Mouse (Mus musculus): ENCODE results near the gene Aldh1a1. TPM values are rescaled to one million over a fixed set of nuclear protein-coding genes. Genes with fewer than 3 reads are reported as not detected.
"Not testable (repeated sequence)": the region's sequence is repeated elsewhere in the genome, so short reads cannot be mapped to it uniquely, and the experiment has no call there.

The Aldh1a1 gene
- polyA plus RNA-seq, 1 experiment from 2014 or later: 2.3 TPM

- Histone ChIP-seq H3K27me3 (replicated peaks) (no peaks in the 10 kb centered on the region), H3K4me1 (replicated peaks) (no peaks in the 10 kb centered on the region), H3K27ac (ENCODE audit: poor library complexity, severe bottlenecking) (no peak overlapping the region), H3K36me3 (no peaks in the 10 kb centered on the region), H3K4me2 (no peak overlapping the region), H3K9ac (no peak overlapping the region), H3K4me3 (no peak overlapping the region), H3K9me3 (replicated peaks) (no peaks in the 10 kb centered on the region)
- 65% methylated on average over 3 of the region's 3 CpGs for WGBS
- no peak for ATAC-seq (ENCODE audit: insufficient number of reproducible peaks, low FRiP score)
Observed at GRCm38 (mm10) chr19:20601739-20602138, 109.2 kb downstream of the Aldh1a1 start.

- Histone ChIP-seq H3K4me2 (no peak overlapping the region), H3K9me3 (replicated peaks) (no peaks in the 10 kb centered on the region), H3K27me3 (replicated peaks) (no peaks in the 10 kb centered on the region), H3K9ac (no peak overlapping the region), H3K36me3 (no peaks in the 10 kb centered on the region), H3K4me3 (no peak overlapping the region), H3K4me1 (replicated peaks) (no peaks in the 10 kb centered on the region), H3K27ac (ENCODE audit: poor library complexity, severe bottlenecking) (no peak overlapping the region)
- no peak for ATAC-seq (ENCODE audit: insufficient number of reproducible peaks, low FRiP score)
- WGBS: 67% methylated on average over 1 of the region's 1 CpGs
Observed at GRCm38 (mm10) chr19:20603212-20603611, 110.7 kb downstream of the Aldh1a1 start.

- 83% methylated on average over 2 of the region's 2 CpGs for WGBS
- no peak overlapping the region for H3K9ac ChIP-seq
- no peaks in the 10 kb centered on the region for H3K36me3 ChIP-seq
- no peak overlapping the region for H3K27ac ChIP-seq (ENCODE audit: poor library complexity, severe bottlenecking)
- H3K27me3 ChIP-seq (replicated peaks): no peaks in the 10 kb centered on the region
- no peaks in the 10 kb centered on the region for H3K4me1 ChIP-seq (replicated peaks)
- H3K4me2 ChIP-seq: no peak overlapping the region
- no peaks in the 10 kb centered on the region for H3K9me3 ChIP-seq (replicated peaks)
- no peak for ATAC-seq (ENCODE audit: insufficient number of reproducible peaks, low FRiP score)
- no peak overlapping the region for H3K4me3 ChIP-seq
Observed at GRCm38 (mm10) chr19:20603866-20604265, 111.4 kb downstream of the Aldh1a1 start.

- H3K36me3 ChIP-seq: no peaks in the 10 kb centered on the region
- no peak overlapping the region for H3K27ac ChIP-seq (ENCODE audit: poor library complexity, severe bottlenecking)
- no peaks in the 10 kb centered on the region for H3K9me3 ChIP-seq (replicated peaks)
- no peak overlapping the region for H3K4me3 ChIP-seq
- ATAC-seq (ENCODE audit: insufficient number of reproducible peaks, low FRiP score): no peak
- H3K4me2 ChIP-seq: no peak overlapping the region
- H3K9ac ChIP-seq: no peak overlapping the region
- WGBS: 34% methylated on average over 3 of the region's 3 CpGs
- H3K4me1 ChIP-seq (replicated peaks): no peaks in the 10 kb centered on the region
- H3K27me3 ChIP-seq (replicated peaks): no peaks in the 10 kb centered on the region
Observed at GRCm38 (mm10) chr19:20614252-20614930, 121.9 kb downstream of the Aldh1a1 start.

- Histone ChIP-seq H3K27ac (ENCODE audit: poor library complexity, severe bottlenecking) (no peak overlapping the region), H3K36me3 (no peaks in the 10 kb centered on the region), H3K4me2 (no peak overlapping the region), H3K9me3 (replicated peaks) (no peaks in the 10 kb centered on the region), H3K4me3 (no peak overlapping the region), H3K27me3 (replicated peaks) (no peaks in the 10 kb centered on the region), H3K9ac (no peak overlapping the region), H3K4me1 (replicated peaks) (no peaks in the 10 kb centered on the region)
- no peak for ATAC-seq (ENCODE audit: insufficient number of reproducible peaks, low FRiP score)
- 72% methylated on average over 2 of the region's 2 CpGs for WGBS
Observed at GRCm38 (mm10) chr19:20622434-20622833, 129.9 kb downstream of the Aldh1a1 start.

- WGBS: 65% methylated on average over 10 of the region's 10 CpGs
- H3K36me3 ChIP-seq: no peaks in the 10 kb centered on the region
- no peaks in the 10 kb centered on the region for H3K9me3 ChIP-seq (replicated peaks)
Observed at GRCm38 (mm10) chr19:20623416-20623815, 130.9 kb downstream of the Aldh1a1 start.

GRCm38 (mm10) chr19:20631020-20631419 lies 138.5 kb downstream of the Aldh1a1 start:
- no peaks in the 10 kb centered on the region for H3K9me3 ChIP-seq (replicated peaks)
- H3K9ac ChIP-seq: no peak overlapping the region
- no peak for ATAC-seq (ENCODE audit: insufficient number of reproducible peaks, low FRiP score)
- H3K27ac ChIP-seq (ENCODE audit: poor library complexity, severe bottlenecking): no peak overlapping the region
- no peaks in the 10 kb centered on the region for H3K4me1 ChIP-seq (replicated peaks)
- no peaks in the 10 kb centered on the region for H3K36me3 ChIP-seq
- H3K27me3 ChIP-seq (replicated peaks): no peaks in the 10 kb centered on the region
- WGBS: 78% methylated on average over 1 of the region's 1 CpGs
- H3K4me3 ChIP-seq: no peak overlapping the region
- H3K4me2 ChIP-seq: no peak overlapping the region

More at GRCm38 (mm10) chr19:20623416-20623815, 130.9 kb downstream of the Aldh1a1 start:
- H3K4me1 ChIP-seq (replicated peaks): no peaks in the 10 kb centered on the region
- H3K4me2 ChIP-seq: no peak overlapping the region
- no peaks in the 10 kb centered on the region for H3K27me3 ChIP-seq (replicated peaks)
- H3K27ac ChIP-seq (ENCODE audit: poor library complexity, severe bottlenecking): no peak overlapping the region
- no peak for ATAC-seq (ENCODE audit: insufficient number of reproducible peaks, low FRiP score)
- no peak overlapping the region for H3K4me3 ChIP-seq
- no peak overlapping the region for H3K9ac ChIP-seq

- H3K4me3 ChIP-seq: no peak overlapping the region
- ATAC-seq (ENCODE audit: insufficient number of reproducible peaks, low FRiP score): no peak
- H3K9me3 ChIP-seq (replicated peaks): no peaks in the 10 kb centered on the region
- no peak overlapping the region for H3K27ac ChIP-seq (ENCODE audit: poor library complexity, severe bottlenecking)
- no peak overlapping the region for H3K4me2 ChIP-seq
- H3K27me3 ChIP-seq (replicated peaks): no peaks in the 10 kb centered on the region
- WGBS: 60% methylated on average over 12 of the region's 12 CpGs
- H3K36me3 ChIP-seq: no peaks in the 10 kb centered on the region
- H3K9ac ChIP-seq: no peak overlapping the region
- no peaks in the 10 kb centered on the region for H3K4me1 ChIP-seq (replicated peaks)
Observed at GRCm38 (mm10) chr19:20633876-20634691, 141.6 kb downstream of the Aldh1a1 start.

- Histone ChIP-seq H3K4me3 (no peak overlapping the region), H3K27ac (ENCODE audit: poor library complexity, severe bottlenecking) (no peak overlapping the region), H3K4me2 (no peak overlapping the region), H3K36me3 (no peaks in the 10 kb centered on the region), H3K4me1 (replicated peaks) (no peaks in the 10 kb centered on the region), H3K9ac (no peak overlapping the region), H3K9me3 (replicated peaks) (no peaks in the 10 kb centered on the region), H3K27me3 (replicated peaks) (no peaks in the 10 kb centered on the region)
- ATAC-seq (ENCODE audit: insufficient number of reproducible peaks, low FRiP score): no peak
- 64% methylated on average over 3 of the region's 3 CpGs for WGBS
Observed at GRCm38 (mm10) chr19:20644346-20644745, 151.8 kb downstream of the Aldh1a1 start.

- H3K27ac ChIP-seq (ENCODE audit: poor library complexity, severe bottlenecking); H3K27me3 ChIP-seq (replicated peaks); H3K4me2 ChIP-seq; H3K36me3 ChIP-seq; H3K4me3 ChIP-seq; H3K9me3 ChIP-seq (replicated peaks); ATAC-seq (ENCODE audit: insufficient number of reproducible peaks, low FRiP score); H3K4me1 ChIP-seq (replicated peaks); H3K9ac ChIP-seq: not testable (repeated sequence)
Observed at GRCm38 (mm10) chr19:20647496-20647895, 155.0 kb downstream of the Aldh1a1 start.

GRCm38 (mm10) chr19:20650008-20650407 lies 157.5 kb downstream of the Aldh1a1 start:
- Histone ChIP-seq H3K9me3 (replicated peaks) (no peaks in the 10 kb centered on the region), H3K4me2 (no peak overlapping the region), H3K4me3 (no peak overlapping the region), H3K27ac (ENCODE audit: poor library complexity, severe bottlenecking) (no peak overlapping the region), H3K36me3 (no peaks in the 10 kb centered on the region), H3K4me1 (replicated peaks) (no peaks in the 10 kb centered on the region), H3K9ac (no peak overlapping the region), H3K27me3 (replicated peaks) (no peaks in the 10 kb centered on the region)
- ATAC-seq (ENCODE audit: insufficient number of reproducible peaks, low FRiP score): no peak
- 51% methylated on average over 2 of the region's 2 CpGs for WGBS

Data from heart, embryonic 12.5 days (tissue).